Mouse (Mus musculus): ENCODE measurements around the gene Ifit2. TPM values are rescaled to one million over a fixed set of nuclear protein-coding genes. Genes with fewer than 3 reads are reported as not detected.
"Not testable (repeated sequence)": the region's sequence is repeated elsewhere in the genome, so short reads cannot be mapped to it uniquely, and the experiment has no call there.

Gene Ifit2
- total and polyA plus RNA-seq, 2 experiments from 2014 or later: 8.2 to 11.5 TPM

- Histone ChIP-seq H3K27ac (ENCODE audit: low read depth, low read length) (no peak overlapping the region), H3K36me3 (ENCODE audit: insufficient read depth, low read length) (0 out of 2 replicates have a peak, but pooled peaks cover 3% of the 10 kb centered on the region), H3K27me3 (ENCODE audit: insufficient read depth, low read length) (no peaks in the 10 kb centered on the region), H3K4me2 (ENCODE audit: low read depth, low read length, poor library complexity, severe bottlenecking) (no peak overlapping the region), H3K4me1 (ENCODE audit: insufficient read depth, low read length) (no peaks in the 10 kb centered on the region), H3K4me3 (ENCODE audit: low read depth, low read length) (no peak overlapping the region), H3K9ac (replicated peaks; ENCODE audit: low read length, poor library complexity, severe bottlenecking) (no peak overlapping the region), H3K9me3 (ENCODE audit: low read length) (no peaks in the 10 kb centered on the region)
- ATAC-seq (ENCODE audit: low FRiP score): no peak
- WGBS: 79% methylated on average over 1 of the region's 1 CpGs
- TF ChIP-seq CTCF (IDR thresholded peaks at IDR 0.05): no peak
- no peak for DNase-seq (ENCODE audit: low spot score)
Measured at GRCm38 (mm10) chr19:34577121-34577520, 26.6 kb downstream of the Ifit2 start.

- DNase-seq (ENCODE audit: low spot score); H3K4me2 ChIP-seq (ENCODE audit: low read depth, low read length, poor library complexity, severe bottlenecking); H3K27ac ChIP-seq (ENCODE audit: low read depth, low read length); ATAC-seq (ENCODE audit: low FRiP score); H3K27me3 ChIP-seq (ENCODE audit: insufficient read depth, low read length); H3K4me1 ChIP-seq (ENCODE audit: insufficient read depth, low read length); H3K9ac ChIP-seq (replicated peaks; ENCODE audit: low read length, poor library complexity, severe bottlenecking); H3K36me3 ChIP-seq (ENCODE audit: insufficient read depth, low read length); H3K4me3 ChIP-seq (ENCODE audit: low read depth, low read length); H3K9me3 ChIP-seq (ENCODE audit: low read length): not testable (repeated sequence)
- WGBS: 90% methylated on average over 2 of the region's 2 CpGs
Measured at GRCm38 (mm10) chr19:34582696-34583095, 32.2 kb downstream of the Ifit2 start.

GRCm38 (mm10) chr19:34583126-34583766, 32.8 kb downstream of the Ifit2 start, which contains the start of gene Ifit3:
Ifit3 (plus strand) TSS chr19:34583531.
- not testable (repeated sequence) for H3K4me1 ChIP-seq (ENCODE audit: insufficient read depth, low read length); H3K36me3 ChIP-seq (ENCODE audit: insufficient read depth, low read length); H3K9me3 ChIP-seq (ENCODE audit: low read length); H3K27ac ChIP-seq (ENCODE audit: low read depth, low read length); DNase-seq (ENCODE audit: low spot score); H3K9ac ChIP-seq (replicated peaks; ENCODE audit: low read length, poor library complexity, severe bottlenecking); H3K27me3 ChIP-seq (ENCODE audit: insufficient read depth, low read length); H3K4me2 ChIP-seq (ENCODE audit: low read depth, low read length, poor library complexity, severe bottlenecking); H3K4me3 ChIP-seq (ENCODE audit: low read depth, low read length); ATAC-seq (ENCODE audit: low FRiP score)
- 63% methylated on average over 2 of the region's 2 CpGs for WGBS

- TF ChIP-seq CTCF (IDR thresholded peaks at IDR 0.05): peak; percentile 48
- 75% methylated on average over 5 of the region's 5 CpGs for WGBS
- H3K27me3 ChIP-seq (ENCODE audit: insufficient read depth, low read length); H3K4me1 ChIP-seq (ENCODE audit: insufficient read depth, low read length); H3K9me3 ChIP-seq (ENCODE audit: low read length); H3K36me3 ChIP-seq (ENCODE audit: insufficient read depth, low read length); H3K4me2 ChIP-seq (ENCODE audit: low read depth, low read length, poor library complexity, severe bottlenecking); H3K27ac ChIP-seq (ENCODE audit: low read depth, low read length); DNase-seq (ENCODE audit: low spot score); ATAC-seq (ENCODE audit: low FRiP score); H3K9ac ChIP-seq (replicated peaks; ENCODE audit: low read length, poor library complexity, severe bottlenecking); H3K4me3 ChIP-seq (ENCODE audit: low read depth, low read length): not testable (repeated sequence)
Measured at GRCm38 (mm10) chr19:34585740-34586458, 35.4 kb downstream of the Ifit2 start.

GRCm38 (mm10) chr19:34587898-34588692, 37.6 kb downstream of the Ifit2 start:
- not testable (repeated sequence) for H3K9ac ChIP-seq (replicated peaks; ENCODE audit: low read length, poor library complexity, severe bottlenecking); H3K4me3 ChIP-seq (ENCODE audit: low read depth, low read length); H3K4me1 ChIP-seq (ENCODE audit: insufficient read depth, low read length); H3K4me2 ChIP-seq (ENCODE audit: low read depth, low read length, poor library complexity, severe bottlenecking); H3K27ac ChIP-seq (ENCODE audit: low read depth, low read length); DNase-seq (ENCODE audit: low spot score); H3K27me3 ChIP-seq (ENCODE audit: insufficient read depth, low read length); H3K9me3 ChIP-seq (ENCODE audit: low read length); H3K36me3 ChIP-seq (ENCODE audit: insufficient read depth, low read length)
- peak; percentile 28; the same call in 1 of the 2 replicates for ATAC-seq (ENCODE audit: low FRiP score)
- WGBS: 80% methylated on average over 6 of the region's 12 CpGs

GRCm38 (mm10) chr19:34588959-34589358, 38.5 kb downstream of the Ifit2 start:
- H3K4me2 ChIP-seq (ENCODE audit: low read depth, low read length, poor library complexity, severe bottlenecking): no peak overlapping the region
- TF ChIP-seq CTCF (IDR thresholded peaks at IDR 0.05): peak; percentile 42; the same call in 1 of the 2 replicates
- ATAC-seq (ENCODE audit: low FRiP score) (no peak), DNase-seq (ENCODE audit: low spot score) (no peak)
- H3K27me3 ChIP-seq (ENCODE audit: insufficient read depth, low read length): no peaks in the 10 kb centered on the region
- no peaks in the 10 kb centered on the region for H3K36me3 ChIP-seq (ENCODE audit: insufficient read depth, low read length)
- no peaks in the 10 kb centered on the region for H3K9me3 ChIP-seq (ENCODE audit: low read length)
- no peak overlapping the region for H3K4me3 ChIP-seq (ENCODE audit: low read depth, low read length)
- no peaks in the 10 kb centered on the region for H3K4me1 ChIP-seq (ENCODE audit: insufficient read depth, low read length)
- no peak overlapping the region for H3K27ac ChIP-seq (ENCODE audit: low read depth, low read length)
- no peak overlapping the region for H3K9ac ChIP-seq (replicated peaks; ENCODE audit: low read length, poor library complexity, severe bottlenecking)
